Mouse (Mus musculus): ENCODE data around the gene Olfr720. TPM values are rescaled to one million over a fixed set of nuclear protein-coding genes. Genes with fewer than 3 reads are reported as not detected.

Olfr720 gene
- total RNA-seq (2021): not detected
- long read RNA-seq, experiment 1: 0 reads
- long read RNA-seq, experiment 2: 0 reads

GRCm38 (mm10) chr14:14186738-14187137, at the start of gene Olfr720:
Gene Olfr720 (minus strand): TSS chr14:14186838.
- no peak for DNase-seq

Other genes with a start within 250 kb of the Olfr720 start
- 10 to 100 TPM; 22.0 to 43.8 TPM for gene Atxn7, start 225.4 kb downstream of the Olfr720 start, total RNA-seq (2021)
- 100 to 1,000 TPM; 121 TPM for gene Thoc7, start 225.0 kb downstream of the Olfr720 start, total RNA-seq (2021)
- 100 to 1,000 TPM; 131 to 142 TPM for gene Psmd6, start 65.9 kb downstream of the Olfr720 start, total RNA-seq (2021)
- not detected for gene Olfr31, start 136.0 kb upstream of the Olfr720 start, total RNA-seq (2021)
- 10 to 100 TPM in 1 of 2 experiments, 1 to 10 TPM in 1; 7.2 to 11.7 TPM for gene Il3ra, start 159.4 kb upstream of the Olfr720 start, total RNA-seq (2021)
- gene Olfr721-ps1, start 214.5 kb upstream of the Olfr720 start, total RNA-seq (2021): not detected